Mouse (Mus musculus) left cerebral cortex, adult 18-20 months (tissue): ENCODE data around the gene Rdh16. TPM values are rescaled to one million over a fixed set of nuclear protein-coding genes. Genes with fewer than 3 reads are reported as not detected.

Experiments used
- total RNA-seq, 2 experiments: library from RNA; stranded (reverse); gene quantifications; 2 replicates each; pipeline ENCODE4 v1.2.3; 2021

Rdh16 gene
- total RNA-seq, 2 experiments from 2014 or later, result 0.23 to 0.28 TPM

Other genes with a start within 250 kb of the Rdh16 start
- gene Lrp1, start 180.0 kb upstream of the Rdh16 start, total RNA-seq, result 100 to 1,000 TPM; 264 to 276 TPM
- 10 to 100 TPM; 15.9 to 17.8 TPM for gene Stat6, start 158.2 kb upstream of the Rdh16 start, total RNA-seq
- gene Nemp1, start 134.3 kb upstream of the Rdh16 start, total RNA-seq, result 1 to 10 TPM; 4.6 to 5.1 TPM
- 10 to 100 TPM; 58.2 to 71.7 TPM for gene Nab2, start 132.6 kb upstream of the Rdh16 start, total RNA-seq
- under 1 TPM; 0.77 to 0.88 TPM for gene Myo1a, start 96.0 kb upstream of the Rdh16 start, total RNA-seq
- gene Tac2, start 76.7 kb upstream of the Rdh16 start, total RNA-seq, result 10 to 100 TPM; 16.4 to 17.1 TPM
- gene Zbtb39, start 61.6 kb upstream of the Rdh16 start, total RNA-seq, result 1 to 10 TPM; 9.6 to 9.9 TPM
- gene Gpr182, start 49.4 kb upstream of the Rdh16 start, total RNA-seq, result 1 to 10 TPM; 1.5 to 2.2 TPM
- under 1 TPM in 1 of 2 experiments, not detected in 1; 0.19 TPM for gene Rdh1, start 41.4 kb upstream of the Rdh16 start, total RNA-seq
- not detected for gene Rdh16f1, start 41.4 kb upstream of the Rdh16 start, total RNA-seq
- gene Rdh9, start 24.8 kb upstream of the Rdh16 start, total RNA-seq, result under 1 TPM; 0.30 to 0.65 TPM
- gene Rdh19, start 48.8 kb downstream of the Rdh16 start, total RNA-seq, result not detected
- gene Rdh16f2, start 65.3 kb downstream of the Rdh16 start, total RNA-seq, result not detected
- gene Rdh7, start 87.7 kb downstream of the Rdh16 start, total RNA-seq, result not detected
- gene Sdr9c7, start 97.4 kb downstream of the Rdh16 start, total RNA-seq, result not detected
- gene Hsd17b6, start 206.5 kb downstream of the Rdh16 start, total RNA-seq, result not detected
- 1 to 10 TPM; 8.9 to 9.1 TPM for gene Prim1, start 214.0 kb downstream of the Rdh16 start, total RNA-seq
- 100 to 1,000 TPM; 337 to 359 TPM for gene Naca, start 234.4 kb downstream of the Rdh16 start, total RNA-seq